Mouse (Mus musculus) small intestine, adult 2 months (tissue): ENCODE measurements at regions not wholly inside any gene's neighbourhood (a gene's known extent, or its start where the extent isn't known, plus 50 kb on each side); places are given as distances from the start of the nearest gene placed in this dataset.

Source experiments
- H3K27ac ChIP-seq: fragments of 200-500 bp; 2 replicates; pipeline ENCODE4 v1.5.1; 2012; ENCODE audit warnings: low read depth, low read length, control low read depth, inconsistent platforms; ENCODE audit not compliant: insufficient read depth
- H3K27me3 ChIP-seq: fragments of 200-500 bp; 2 replicates; pipeline ENCODE4 v1.6.1; 2012; ENCODE audit warnings: mild to moderate bottlenecking, moderate library complexity, low read length, inconsistent platforms; ENCODE audit not compliant: control insufficient read depth, insufficient read depth
- H3K36me3 ChIP-seq: fragments of 200-500 bp; 2 replicates; pipeline ENCODE4 v1.6.1; 2012; ENCODE audit warnings: mild to moderate bottlenecking, low read length, control low read depth, inconsistent platforms; ENCODE audit not compliant: control insufficient read depth, insufficient read depth
- H3K4me1 ChIP-seq: fragments of 200-500 bp; 2 replicates; pipeline ENCODE4 v1.6.1; 2012; ENCODE audit warnings: low read length, inconsistent platforms, mixed read lengths; ENCODE audit not compliant: control insufficient read depth, insufficient read depth, insufficient read length
- H3K4me3 ChIP-seq: fragments of 200-500 bp; 2 replicates; pipeline ENCODE4 v1.5.1; 2012; ENCODE audit warnings: low read depth, mild to moderate bottlenecking, control low read depth, inconsistent platforms, low read length, moderate library complexity
- CTCF ChIP-seq: fragments of 200-500 bp; IDR thresholded peaks from 2 replicates; pipeline ENCODE4 v1.5.1; 2012; ENCODE audit warnings: low read depth, mild to moderate bottlenecking, control low read depth, inconsistent platforms, low read length, moderate library complexity, mixed read lengths; ENCODE audit not compliant: insufficient replicate concordance, insufficient read length; ENCODE audit errors: extremely low read depth
- POLR2A ChIP-seq: fragments of 200-500 bp; IDR thresholded peaks from 2 replicates; pipeline ENCODE4 v1.6.1; 2012; ENCODE audit warnings: low read depth, mild to moderate bottlenecking, control low read depth, inconsistent platforms, low read length, moderate library complexity
- WGBS: fragments of 180-500 bp; shearing (Covaris S2); methylation state at CpG from one replicate; pipeline ENCODE4 v1.1.7; 2018; 5-methylcytosine and 5-hydroxymethylcytosine counted together

DNA sequence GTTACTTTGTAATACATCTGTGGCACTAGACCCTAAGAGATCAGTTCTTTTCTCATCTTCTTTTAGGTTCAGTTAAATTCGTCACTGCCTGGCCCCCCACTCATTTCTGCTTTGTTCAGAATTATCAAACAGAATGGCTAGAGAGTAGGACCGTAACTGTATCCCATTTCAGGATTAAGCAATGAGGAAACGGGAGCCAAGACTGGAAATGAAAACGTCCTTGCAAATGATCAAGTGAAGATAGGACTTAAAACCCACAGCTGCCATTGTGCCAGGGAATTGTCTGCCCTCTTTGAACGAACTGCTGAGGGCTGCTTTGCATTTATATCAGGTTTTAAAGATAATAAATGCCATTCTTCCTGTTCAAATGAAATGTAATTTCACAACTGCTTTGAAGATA lies 133.7 kb upstream of the Peli2 start:
- H3K36me3 ChIP-seq = no peaks in the 10 kb centered on the region
- no peaks in the 10 kb centered on the region for H3K27me3 ChIP-seq
- H3K4me3 ChIP-seq = no peak overlapping the region
- WGBS = 24% methylated on average over 5 of the region's 5 CpGs
- no peak overlapping the region for H3K27ac ChIP-seq
- no peaks in the 10 kb centered on the region for H3K4me1 ChIP-seq
- TF ChIP-seq CTCF (no peak), POLR2A (no peak)

- no peaks in the 10 kb centered on the region for H3K4me1 ChIP-seq
- TF ChIP-seq POLR2A (no peak), CTCF (no peak)
- H3K27ac ChIP-seq = no peak overlapping the region
- H3K36me3 ChIP-seq = no peaks in the 10 kb centered on the region
- 71% methylated on average over 7 of the region's 7 CpGs for WGBS
- H3K27me3 ChIP-seq = no peaks in the 10 kb centered on the region
- H3K4me3 ChIP-seq = no peak overlapping the region
These were observed 133.1 kb upstream of the Peli2 start for GRCm38 (mm10) chr14:47987392-47988075.

DNA sequence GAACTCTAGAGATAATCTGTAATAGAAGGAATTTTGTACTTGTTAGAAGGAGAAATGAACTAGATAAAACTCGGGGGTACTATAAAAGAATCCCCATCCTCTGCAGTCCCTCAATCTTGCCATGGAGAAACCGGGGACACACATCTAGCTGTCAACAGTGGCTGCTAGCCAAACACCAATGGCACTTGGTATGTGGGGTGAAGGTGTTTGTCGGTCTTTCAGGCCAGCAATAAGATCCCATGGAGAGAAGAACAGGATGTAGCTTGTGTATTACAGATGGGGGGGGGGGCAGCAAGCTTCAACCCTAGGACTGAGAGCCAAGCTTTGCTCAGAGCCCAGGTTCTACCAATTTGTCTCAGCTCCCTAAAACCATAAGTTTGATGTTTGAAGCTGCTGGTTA lies 132.5 kb upstream of the Peli2 start:
- no peak overlapping the region for H3K4me3 ChIP-seq
- no peaks in the 10 kb centered on the region for H3K27me3 ChIP-seq
- no peaks in the 10 kb centered on the region for H3K36me3 ChIP-seq
- whole genome bisulfite sequencing = 72% methylated on average over 3 of the region's 3 CpGs
- TF ChIP-seq CTCF = no peak
- TF ChIP-seq POLR2A = no peak
- no peaks in the 10 kb centered on the region for H3K4me1 ChIP-seq
- no peak overlapping the region for H3K27ac ChIP-seq

DNA sequence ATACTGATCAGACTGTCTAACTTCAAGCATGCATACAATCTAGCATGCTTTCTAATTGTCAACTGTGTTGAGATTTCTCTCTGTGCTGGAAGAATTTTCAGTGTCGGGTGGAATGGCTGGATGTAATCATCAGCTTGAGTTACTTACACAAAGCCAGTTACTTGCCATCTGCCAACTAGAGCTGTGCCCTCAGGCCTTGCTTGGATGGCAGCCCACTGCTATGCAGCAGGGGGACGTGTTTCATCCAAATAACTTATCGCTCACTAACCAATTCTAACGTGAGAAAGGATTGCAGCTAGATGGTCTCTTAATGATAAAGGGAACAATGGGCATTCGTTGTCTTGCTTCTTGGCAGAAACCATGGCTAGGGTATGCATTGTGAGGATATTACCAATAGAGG lies 131.3 kb upstream of the Peli2 start:
- Histone ChIP-seq H3K4me1 (no peaks in the 10 kb centered on the region), H3K27ac (no peak overlapping the region), H3K36me3 (no peaks in the 10 kb centered on the region), H3K4me3 (no peak overlapping the region), H3K27me3 (no peaks in the 10 kb centered on the region)
- WGBS = 75% methylated on average over 5 of the region's 5 CpGs
- TF ChIP-seq POLR2A (no peak), CTCF (no peak)

- no peak overlapping the region for H3K27ac ChIP-seq
- H3K4me3 ChIP-seq = no peak overlapping the region
- H3K36me3 ChIP-seq = no peaks in the 10 kb centered on the region
- H3K27me3 ChIP-seq = no peaks in the 10 kb centered on the region
- WGBS = 73% methylated on average over 3 of the region's 3 CpGs
- no peaks in the 10 kb centered on the region for H3K4me1 ChIP-seq
- TF ChIP-seq CTCF (no peak), POLR2A (no peak)
These were observed 129.9 kb upstream of the Peli2 start for GRCm38 (mm10) chr14:47990716-47991115.

DNA sequence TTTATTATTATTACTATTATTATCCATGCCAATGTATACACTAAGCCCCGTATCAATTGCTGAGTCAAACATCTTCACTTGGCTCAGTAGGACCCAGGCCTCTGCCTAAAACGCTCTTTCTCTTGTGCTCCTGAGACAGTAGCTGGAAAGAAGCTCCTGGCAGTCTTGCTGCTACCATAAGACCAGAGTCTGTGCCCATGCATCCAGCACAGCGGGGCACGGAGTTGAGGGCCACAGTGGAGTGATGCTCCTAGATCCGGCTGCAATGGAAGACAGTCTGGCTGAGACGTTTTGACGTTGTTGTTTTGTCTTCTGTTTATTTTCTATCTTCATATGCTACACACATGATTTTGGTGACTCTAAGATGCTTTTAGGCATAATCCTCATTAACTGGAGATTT lies 129.1 kb upstream of the Peli2 start:
- WGBS = 90% methylated on average over 7 of the region's 7 CpGs
- H3K4me3 ChIP-seq = no peak overlapping the region
- H3K4me1 ChIP-seq = no peaks in the 10 kb centered on the region
- no peaks in the 10 kb centered on the region for H3K36me3 ChIP-seq
- no peak overlapping the region for H3K27ac ChIP-seq
- no peaks in the 10 kb centered on the region for H3K27me3 ChIP-seq
- TF ChIP-seq CTCF (no peak), POLR2A (no peak)

DNA sequence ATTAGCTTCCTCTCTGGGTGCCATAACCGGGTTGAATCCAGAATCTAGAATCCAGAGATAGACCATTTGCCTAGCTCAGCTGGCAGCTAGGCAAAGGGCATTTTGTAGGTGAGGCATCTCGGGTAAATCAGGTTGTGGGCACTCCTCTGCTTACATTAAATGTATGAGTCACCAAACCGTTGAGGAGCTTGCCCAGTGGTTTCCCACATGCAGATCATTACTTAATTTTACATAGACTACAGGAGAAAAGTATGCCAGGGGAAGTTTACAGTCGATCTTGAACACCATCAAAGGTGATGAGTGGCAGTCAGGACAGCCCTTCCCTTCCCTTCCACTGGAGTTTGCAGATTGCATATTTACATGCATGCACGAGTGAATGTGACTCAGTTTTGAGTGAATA lies 128.5 kb upstream of the Peli2 start:
- H3K27me3 ChIP-seq = no peaks in the 10 kb centered on the region
- no peak overlapping the region for H3K4me3 ChIP-seq
- TF ChIP-seq POLR2A = no peak
- no peak for TF ChIP-seq CTCF
- H3K4me1 ChIP-seq = no peaks in the 10 kb centered on the region
- WGBS = 52% methylated on average over 5 of the region's 5 CpGs
- H3K36me3 ChIP-seq = no peaks in the 10 kb centered on the region
- H3K27ac ChIP-seq = no peak overlapping the region

DNA sequence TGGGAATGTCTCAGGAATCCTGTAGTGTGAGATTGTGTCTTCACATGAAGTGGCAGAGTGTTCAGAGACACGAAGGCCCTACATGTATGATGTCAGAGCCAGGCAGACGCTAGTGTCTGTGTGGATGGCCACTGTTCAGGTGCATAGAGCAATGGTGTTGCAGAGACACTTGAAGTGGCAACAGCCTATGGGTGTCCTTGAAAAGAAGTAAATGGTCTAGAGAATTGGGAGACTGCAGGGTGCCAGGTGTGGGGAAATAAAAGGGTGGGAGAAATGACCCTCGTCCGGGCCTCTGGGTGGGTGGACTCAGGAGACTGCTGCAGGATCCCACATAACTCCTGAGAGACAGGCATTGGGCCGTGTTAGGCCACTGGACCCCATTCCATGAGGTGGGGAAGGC lies 127.8 kb upstream of the Peli2 start:
- Histone ChIP-seq H3K4me3 (no peak overlapping the region), H3K27me3 (no peaks in the 10 kb centered on the region), H3K4me1 (no peaks in the 10 kb centered on the region), H3K27ac (no peak overlapping the region), H3K36me3 (no peaks in the 10 kb centered on the region)
- 90% methylated on average over 5 of the region's 5 CpGs for WGBS
- TF ChIP-seq POLR2A (no peak), CTCF (no peak)
